Mouse (Mus musculus) cerebellum, adult 18-20 months (tissue): ENCODE measurements around the gene Qrich1.

ENCODE experiments used
- DNase-seq, 2 experiments: peaks; one replicate each; pipeline ENCODE4 v3.0.0; 2021

The Qrich1 gene

GRCm38 (mm10) chr9:108516380-108517251, at the start of gene Qrich1:
Gene Qrich1 (plus strand): TSS chr9:108516806.
- peak; percentile 95 for DNase-seq

DNA sequence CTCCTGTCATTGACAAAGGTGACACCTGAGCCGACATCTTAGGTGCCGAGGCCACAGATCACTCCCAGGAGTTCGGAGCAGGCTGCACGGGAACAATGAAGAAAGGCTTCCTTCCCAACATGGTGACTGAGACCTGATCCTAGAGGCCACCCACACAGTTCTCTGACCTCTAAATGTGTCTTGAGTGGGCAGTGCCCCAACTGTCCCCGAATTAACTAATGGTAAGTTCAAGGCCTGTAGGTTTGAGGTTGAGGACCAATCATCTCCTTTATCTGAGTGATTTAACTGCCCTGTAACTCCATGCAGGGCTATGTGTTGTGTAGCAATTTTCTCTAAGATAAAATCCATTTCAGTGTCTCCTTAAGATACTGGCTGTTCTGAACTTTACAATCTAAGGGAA, 47.2 kb upstream of the Qrich1 start:
- DNase-seq: no peak

DNA sequence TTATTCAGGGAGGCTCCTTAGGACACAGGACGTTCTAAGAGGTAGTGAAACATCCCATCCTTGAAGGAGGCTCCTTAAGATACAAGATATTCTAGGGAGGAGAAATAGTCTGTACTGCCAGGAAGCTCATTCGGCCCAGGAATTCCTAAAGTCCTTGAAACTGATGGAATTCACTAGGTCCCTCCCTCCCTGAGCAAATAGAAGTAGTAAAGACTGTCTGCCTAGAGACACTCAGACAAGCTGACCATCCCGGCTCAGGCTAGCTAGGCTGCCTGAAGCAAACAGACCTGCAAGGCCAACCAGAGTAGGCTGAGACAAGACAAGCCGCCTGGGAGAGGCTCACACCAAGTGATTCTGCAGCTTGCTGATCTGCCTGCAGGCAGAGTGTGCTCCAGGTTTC, 46.8 kb upstream of the Qrich1 start:
- no peak for DNase-seq

DNA sequence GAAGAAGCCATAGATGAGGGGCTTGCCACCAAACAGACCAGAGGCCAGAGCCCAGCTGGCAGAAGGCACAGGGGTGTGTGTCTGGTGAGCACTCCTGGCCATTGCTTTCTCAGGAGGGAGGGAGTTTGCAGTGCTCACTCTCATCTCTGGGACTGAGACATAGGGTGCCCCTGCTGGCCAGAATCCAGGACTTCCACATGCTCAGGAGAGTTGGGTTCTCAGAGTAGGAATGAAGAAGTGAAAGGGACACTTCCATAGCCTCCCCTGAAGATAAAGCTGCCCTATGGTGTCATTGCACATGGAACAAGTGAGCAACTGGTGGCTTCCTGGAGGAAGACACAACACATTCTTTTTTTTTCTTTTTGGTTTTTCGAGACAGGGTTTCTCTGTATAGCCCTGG, 42.1 kb upstream of the Qrich1 start:
- no peak for DNase-seq

DNA sequence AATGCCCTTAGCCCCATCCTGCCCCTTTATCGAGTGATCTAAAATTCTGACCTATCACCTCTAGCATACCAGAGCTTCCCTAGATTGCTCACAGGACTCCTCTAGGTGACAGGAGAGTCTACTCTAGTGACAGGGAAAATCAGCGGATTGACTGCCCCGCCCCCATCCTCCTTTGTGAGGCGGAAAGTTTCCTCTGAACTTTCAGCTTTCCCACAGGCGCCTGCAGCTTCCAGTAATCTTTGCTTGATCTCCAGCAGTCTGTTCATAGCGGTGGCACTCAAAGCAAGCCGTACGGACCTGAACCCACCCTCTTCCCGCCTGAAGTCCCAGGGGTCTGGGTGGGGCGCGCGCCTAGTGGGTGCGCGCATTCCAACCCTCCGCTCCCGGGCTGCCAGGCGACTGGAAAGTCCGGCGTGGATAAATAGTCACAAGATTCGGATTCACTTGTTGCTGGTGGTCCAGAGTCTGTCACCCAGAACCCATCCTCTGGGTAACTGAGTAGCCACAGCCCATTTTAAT, 37.9 kb upstream of the Qrich1 start:
- DNase-seq: no peak

DNA sequence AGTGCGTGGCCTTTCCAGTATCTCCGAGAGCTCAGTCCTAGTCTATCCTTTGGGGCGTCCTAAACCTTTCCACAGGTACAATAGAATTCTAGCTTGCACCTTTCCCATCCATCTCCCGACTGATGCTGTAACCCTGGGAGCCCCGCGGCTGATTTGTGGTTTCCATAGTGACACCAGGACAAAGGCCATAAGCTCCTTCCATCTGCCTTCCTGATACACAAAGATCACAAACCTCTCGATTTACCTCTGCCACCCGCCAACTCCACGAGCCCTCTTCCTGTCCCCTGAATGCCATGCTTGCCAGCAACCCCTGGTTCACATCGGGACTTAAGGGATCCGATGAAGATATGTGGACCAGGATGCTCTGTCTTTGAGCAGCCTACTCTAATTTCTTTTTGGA, 37.4 kb upstream of the Qrich1 start:
- no peak for DNase-seq

DNA sequence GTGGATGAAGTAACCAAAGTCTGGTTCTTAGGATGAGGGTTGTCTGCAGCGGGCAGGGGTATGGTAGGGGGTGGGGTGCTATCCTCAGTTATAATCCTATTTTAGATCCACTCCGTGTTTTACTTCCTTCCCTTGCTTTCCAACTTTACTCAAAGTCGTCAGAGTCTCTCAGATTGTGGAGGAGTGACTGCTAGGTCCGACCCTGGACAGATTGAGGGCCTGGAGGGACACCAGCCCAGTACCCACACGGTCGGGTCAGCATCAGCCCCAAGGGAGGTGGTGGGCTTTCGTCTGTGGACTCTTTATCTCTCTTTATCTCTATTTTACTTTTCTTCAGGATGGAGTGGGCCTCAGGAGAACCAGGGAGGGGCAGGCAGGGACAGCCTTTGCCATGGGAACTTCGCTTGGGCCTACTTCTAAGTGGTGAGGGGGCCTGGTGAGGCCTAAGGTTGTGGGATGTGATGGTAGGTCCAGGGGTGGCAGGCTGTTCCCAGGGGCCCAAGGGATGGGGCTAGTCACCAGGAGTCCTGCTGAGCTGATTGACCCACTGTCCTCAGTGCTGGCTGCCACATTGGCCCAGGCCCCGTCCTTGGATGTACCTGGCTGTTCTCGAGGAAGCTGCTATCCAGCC, 36.8 kb upstream of the Qrich1 start, which contains the start of gene Lamb2:
Gene Lamb2 (plus strand): TSS at position 16 of the 631 bp plus-strand sequence.
- DNase-seq: no peak

DNA sequence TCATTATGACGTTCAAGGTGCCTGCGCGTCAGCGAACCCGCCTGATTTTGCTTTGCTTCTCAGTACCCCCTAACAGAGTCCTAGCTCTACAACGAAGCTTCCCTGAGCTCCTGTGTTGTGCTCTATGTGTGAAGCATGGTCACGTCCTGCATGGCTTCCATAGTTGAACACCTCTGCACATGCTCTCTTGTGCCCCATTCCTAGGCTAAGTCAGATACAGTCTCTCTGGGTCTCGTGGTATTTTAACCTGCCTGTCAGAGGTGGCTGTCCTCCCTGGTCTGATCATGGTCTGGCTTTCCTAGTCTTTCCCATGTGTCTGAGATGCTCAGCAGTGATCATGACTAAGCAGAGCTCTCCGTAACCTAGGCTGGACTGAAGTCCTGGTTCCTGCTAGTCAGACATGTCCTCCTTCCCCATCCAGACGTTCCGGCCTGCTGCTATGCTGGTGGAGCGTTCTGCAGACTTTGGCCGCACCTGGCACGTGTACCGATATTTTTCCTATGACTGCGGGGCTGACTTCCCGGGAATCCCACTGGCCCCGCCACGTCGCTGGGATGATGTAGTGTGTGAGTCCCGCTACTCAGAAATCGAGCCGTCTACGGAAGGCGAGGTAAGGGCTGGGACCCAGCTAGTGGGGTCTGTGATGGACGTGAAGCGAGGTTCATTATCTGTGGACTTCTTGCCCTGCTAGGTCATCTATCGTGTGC, 35.6 kb upstream of the Qrich1 start:
- no peak for DNase-seq

- DNase-seq: no peak
Measured at GRCm38 (mm10) chr9:108481520-108482210, 34.9 kb upstream of the Qrich1 start.

DNA sequence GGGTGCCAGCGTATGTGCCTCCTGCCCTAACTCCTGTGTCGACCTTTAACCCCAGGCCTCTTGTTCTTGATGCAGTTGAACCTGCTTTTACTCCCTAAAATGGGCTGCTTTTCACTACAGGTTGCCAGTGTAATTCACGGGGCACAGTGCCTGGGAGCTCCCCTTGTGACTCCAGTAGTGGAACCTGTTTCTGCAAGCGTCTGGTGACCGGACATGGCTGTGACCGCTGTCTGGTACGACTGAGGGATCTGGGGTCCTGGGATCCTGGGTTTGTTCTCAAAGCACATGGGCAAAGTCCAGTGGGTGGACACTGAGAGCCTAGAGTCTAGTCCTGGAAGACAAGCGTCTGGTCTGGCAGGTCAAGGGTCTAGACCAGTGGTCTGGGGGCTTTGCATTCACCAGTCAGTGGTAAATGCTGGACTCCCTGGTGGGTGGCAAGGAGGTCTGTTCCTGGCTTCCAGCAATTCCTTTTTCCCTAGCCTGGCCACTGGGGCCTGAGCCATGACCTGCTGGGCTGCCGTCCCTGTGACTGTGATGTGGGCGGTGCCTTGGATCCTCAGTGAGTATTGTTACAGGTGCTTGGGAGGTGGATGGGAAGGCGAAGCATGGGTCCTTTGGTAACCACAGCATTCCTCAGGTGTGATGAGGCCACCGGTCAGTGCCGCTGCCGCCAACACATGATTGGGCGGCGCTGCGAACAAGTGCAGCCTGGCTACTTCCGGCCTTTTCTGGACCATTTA, 33.4 kb upstream of the Qrich1 start:
- DNase-seq: no peak

DNA sequence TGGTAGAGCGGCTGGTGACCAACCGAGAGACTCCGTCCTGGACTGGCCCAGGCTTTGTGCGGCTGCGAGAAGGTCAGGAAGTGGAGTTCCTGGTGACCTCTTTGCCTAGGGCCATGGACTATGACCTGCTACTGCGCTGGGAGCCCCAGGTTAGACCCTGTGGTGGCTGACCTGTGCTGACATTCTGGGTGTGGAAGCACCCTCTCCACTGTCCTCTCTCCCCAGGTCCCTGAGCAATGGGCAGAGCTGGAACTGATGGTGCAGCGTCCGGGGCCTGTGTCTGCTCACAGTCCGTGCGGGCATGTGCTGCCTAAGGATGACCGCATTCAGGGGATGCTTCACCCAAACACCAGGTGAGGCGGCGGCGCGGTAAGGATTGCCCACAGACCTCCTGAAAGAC, 32.6 kb upstream of the Qrich1 start:
- no peak for DNase-seq

DNA sequence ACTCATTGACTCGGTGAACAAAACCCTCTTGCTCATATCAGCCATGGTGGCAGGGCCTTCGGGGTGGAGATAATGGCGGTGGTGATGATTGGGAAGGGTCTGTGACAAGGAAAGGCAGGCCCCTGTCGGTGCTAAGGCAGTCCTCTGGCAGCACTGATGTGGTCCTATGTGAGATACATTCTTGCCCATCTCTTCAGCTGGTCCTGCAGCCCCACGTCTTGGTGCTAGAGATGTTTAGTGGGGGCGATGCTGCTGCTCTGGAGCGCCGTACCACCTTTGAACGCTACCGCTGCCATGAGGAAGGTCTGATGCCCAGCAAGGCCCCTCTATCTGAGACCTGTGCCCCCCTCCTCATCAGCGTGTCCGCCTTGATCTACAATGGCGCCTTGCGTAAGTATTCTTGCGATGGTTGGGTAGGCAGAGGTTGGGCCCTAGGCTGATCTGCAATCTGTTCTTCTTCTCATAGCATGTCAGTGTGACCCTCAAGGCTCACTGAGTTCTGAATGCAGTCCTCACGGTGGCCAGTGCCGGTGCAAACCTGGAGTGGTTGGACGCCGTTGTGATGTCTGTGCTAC, 31.2 kb upstream of the Qrich1 start:
- no peak for DNase-seq

DNA sequence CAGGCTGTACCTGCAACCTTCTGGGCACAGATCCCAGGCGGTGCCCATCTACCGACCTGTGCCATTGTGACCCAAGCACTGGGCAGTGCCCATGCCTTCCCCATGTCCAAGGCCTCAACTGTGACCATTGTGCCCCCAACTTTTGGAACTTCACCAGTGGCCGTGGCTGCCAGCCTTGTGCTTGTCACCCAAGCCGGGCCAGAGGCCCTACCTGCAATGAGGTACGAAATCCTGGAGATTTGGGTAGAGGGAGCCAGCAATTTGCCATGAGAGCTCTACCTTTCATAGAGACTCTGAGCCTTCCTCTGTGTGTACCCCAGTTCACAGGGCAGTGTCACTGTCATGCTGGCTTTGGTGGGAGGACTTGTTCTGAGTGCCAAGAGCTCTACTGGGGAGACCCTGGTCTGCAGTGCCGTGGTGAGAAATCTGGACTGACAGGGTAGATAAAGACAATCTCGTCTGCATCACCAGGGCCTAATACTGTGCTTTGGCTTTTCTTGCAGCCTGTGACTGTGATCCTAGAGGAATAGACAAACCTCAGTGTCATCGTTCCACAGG, 29.6 kb upstream of the Qrich1 start:
- no peak for DNase-seq

- DNase-seq: no peak
Measured at GRCm38 (mm10) chr9:108488403-108488802, 28.2 kb upstream of the Qrich1 start.

DNA sequence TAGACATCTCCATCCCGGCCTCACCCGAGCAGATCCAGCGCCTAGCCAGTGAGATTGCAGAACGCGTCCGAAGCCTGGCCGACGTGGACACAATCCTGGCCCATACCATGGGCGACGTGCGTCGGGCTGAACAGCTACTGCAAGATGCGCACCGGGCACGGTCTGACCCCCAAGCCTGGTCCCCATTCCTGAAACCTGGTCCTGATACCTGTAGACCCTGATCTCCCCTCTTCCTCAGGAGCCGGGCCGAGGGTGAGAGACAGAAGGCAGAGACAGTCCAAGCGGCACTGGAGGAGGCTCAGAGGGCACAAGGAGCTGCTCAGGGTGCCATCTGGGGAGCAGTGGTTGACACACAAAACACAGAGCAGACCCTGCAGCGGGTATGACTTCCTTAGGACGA, 27.4 kb upstream of the Qrich1 start:
- DNase-seq: no peak

GRCm38 (mm10) chr9:108489702-108490558, 26.7 kb upstream of the Qrich1 start:
- DNase-seq: no peak

- DNase-seq: peak; percentile 94 to 98
Measured at GRCm38 (mm10) chr9:108490559-108491285, 25.9 kb upstream of the Qrich1 start, which contains the start of gene Usp19. Gene Usp19 (plus strand): TSS chr9:108490602.

DNA sequence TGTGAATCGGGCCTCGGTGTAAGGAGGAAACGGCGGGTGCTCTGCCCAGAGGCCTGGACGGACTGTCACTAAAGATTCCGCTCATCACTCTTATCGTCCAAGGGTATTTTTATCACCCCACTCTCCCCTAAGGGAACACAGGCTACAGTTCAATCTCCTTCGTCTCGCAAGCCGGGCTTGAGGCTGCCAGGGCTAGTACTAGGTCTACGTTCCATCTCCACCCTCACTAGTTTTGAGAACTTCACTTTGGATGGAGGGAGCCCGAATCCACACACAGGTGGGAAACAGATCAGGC, 25.4 kb upstream of the Qrich1 start:
- DNase-seq: no peak

- DNase-seq: no peak
Measured at GRCm38 (mm10) chr9:108492043-108492750, 24.4 kb upstream of the Qrich1 start.
